Mouse (Mus musculus) activated CD4-positive, CD25-positive, alpha-beta regulatory T cell, adult 4 months (primary cell): ENCODE data around the gene Cpne2. TPM values are rescaled to one million over a fixed set of nuclear protein-coding genes. Genes with fewer than 3 reads are reported as not detected.

Source experiments
- ATAC-seq: one replicate; pipeline ENCODE4 v1.8.0; 2017
- polyA plus RNA-seq, 2 experiments: library from polyadenylated mRNA; unstranded; fragments of 100-300 nt; shearing (Covaris generic); gene quantifications; one replicate each; pipeline ENCODE4 v1.2.1; 2017

Gene Cpne2
- polyA plus RNA-seq, 2 experiments from 2014 or later, result 0.79 to 1.7 TPM

DNA sequence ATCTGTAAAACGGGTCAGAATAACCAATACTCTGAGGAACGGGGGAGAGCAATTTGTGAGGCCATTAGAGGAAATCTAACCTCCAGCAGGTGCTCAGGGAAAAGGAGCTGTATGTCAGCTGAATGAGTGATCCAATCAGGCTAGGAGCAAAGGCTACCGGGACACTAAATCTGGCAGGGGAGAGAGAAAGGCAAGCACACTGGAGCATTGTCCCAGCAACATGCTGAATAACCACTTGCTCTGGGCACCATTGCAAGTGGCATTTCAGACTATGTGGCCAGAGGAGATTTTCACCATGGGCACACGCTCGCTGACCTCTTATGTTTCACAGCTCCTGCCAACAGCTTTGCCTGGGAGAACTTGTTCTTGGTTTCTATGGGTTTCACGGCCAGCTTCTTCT, 49.8 kb downstream of the Cpne2 start:
- no peak for ATAC-seq

DNA sequence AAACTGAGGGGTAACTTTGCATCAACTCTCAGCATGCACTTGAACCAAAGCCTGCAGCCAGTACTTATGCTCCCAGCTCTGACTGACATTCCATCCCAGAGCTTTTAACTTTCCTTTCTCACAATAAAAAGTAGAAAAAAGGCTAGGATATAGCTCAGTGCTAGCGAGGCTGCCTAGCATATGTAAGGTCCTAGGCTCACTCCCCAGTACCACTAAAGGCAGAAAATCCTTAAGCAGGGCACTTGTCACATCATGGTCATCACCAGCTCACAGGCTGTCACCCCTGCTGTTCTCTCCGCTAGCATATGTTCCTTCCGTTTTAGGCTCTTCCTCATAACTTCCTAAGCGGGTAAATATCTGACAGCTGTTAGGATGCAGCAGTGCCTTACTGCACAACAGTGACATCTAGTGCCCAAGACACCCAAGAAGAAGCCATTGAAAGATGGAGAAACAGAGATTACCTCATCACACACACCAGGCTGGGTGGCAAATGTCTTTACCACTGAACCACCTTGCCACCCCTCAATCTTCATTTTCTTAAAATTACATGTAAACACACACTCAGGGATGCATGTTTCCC, 51.5 kb downstream of the Cpne2 start:
- ATAC-seq, result no peak

DNA sequence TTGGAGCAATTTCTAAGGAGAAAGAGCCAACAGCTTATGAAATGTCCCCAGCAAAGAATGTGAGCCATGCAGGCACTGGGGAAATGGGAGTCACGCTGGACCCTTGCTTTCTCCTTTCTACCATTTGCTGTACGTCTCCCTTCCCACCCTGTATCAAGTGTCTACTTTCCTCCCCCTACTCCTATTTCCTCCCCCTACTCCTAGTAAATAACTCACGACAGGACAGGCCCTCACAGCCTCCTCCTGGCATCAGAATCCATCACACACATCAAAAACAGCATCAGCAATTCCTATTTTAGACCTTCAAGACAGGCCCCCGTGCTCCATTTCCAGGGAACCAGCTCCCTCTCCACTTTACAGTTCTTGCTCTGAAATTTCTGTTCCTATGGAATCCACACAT, 58.9 kb downstream of the Cpne2 start:
- ATAC-seq, result no peak

- no peak for ATAC-seq
These were observed 61.4 kb downstream of the Cpne2 start for GRCm38 (mm10) chr8:94594211-94594610.

GRCm38 (mm10) chr8:94600478-94600877, 67.7 kb downstream of the Cpne2 start:
- ATAC-seq, result no peak

DNA sequence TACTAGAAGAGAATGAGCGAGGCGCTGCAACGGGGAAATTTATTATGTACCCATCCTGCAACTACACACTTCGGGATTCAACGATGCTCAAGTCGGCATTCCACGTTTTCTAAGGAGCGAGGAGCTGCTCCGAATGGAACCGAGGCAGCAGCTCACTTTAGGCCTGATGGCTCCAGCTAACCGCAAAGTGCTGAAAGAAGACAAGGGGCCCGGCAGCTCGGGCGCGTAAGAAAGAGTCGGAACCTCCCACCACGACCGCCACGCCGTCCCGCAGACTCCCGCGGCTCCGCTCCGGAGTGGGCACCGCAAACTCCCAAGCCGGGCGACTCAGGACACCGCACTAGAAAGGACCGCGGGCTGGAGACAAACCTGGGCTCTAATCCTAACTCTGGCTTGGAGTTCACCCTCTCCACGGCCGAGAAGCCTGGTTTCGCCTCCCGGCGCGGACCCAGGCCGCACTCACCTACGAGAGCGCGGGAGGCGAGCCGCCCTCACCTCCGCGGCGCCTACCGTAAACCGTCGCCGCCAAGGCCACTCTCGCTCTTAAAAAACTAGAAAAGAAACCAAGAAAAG, 68.3 kb downstream of the Cpne2 start:
- ATAC-seq, result no peak

- ATAC-seq, result peak; percentile 96
These were observed 69.0 kb downstream of the Cpne2 start, which contains the start of the genes Rspry1 and Fam192a for GRCm38 (mm10) chr8:94601607-94602385. Gene Rspry1, plus strand, starts transcription at chr8:94601937. Gene Fam192a, minus strand, starts transcription at chr8:94601997.

- no peak for ATAC-seq
These were observed 69.8 kb downstream of the Cpne2 start for GRCm38 (mm10) chr8:94602471-94603131.

GRCm38 (mm10) chr8:94604030-94604429, 71.2 kb downstream of the Cpne2 start:
- ATAC-seq, result no peak

DNA sequence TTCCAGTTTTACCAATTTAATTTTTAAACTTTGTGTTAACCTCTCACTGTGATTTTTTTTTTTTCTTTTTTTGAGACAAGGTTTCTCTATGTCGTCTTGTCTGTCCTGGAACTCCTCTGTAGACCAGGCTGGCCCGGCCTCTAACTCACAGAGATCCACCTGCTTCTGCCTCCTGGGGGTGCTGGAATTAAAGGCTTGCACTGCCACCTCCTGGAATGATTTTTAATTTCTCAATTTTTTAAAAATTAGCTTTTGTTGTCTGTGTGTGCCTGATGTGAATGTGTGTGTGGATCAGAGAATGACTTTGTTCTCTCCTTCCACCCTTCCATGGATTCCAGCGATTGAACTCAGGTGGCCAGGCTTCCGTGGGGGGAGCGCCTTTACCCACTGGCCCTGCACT, 74.3 kb downstream of the Cpne2 start:
- no peak for ATAC-seq

Other genes with a start within 250 kb of the Cpne2 start
- gene Slc12a3, start 203.8 kb upstream of the Cpne2 start, polyA plus RNA-seq, result not detected
- 100 to 1,000 TPM in 1 of 2 experiments, 10 to 100 TPM in 1; 99.9 to 115 TPM for gene Herpud1, start 146.6 kb upstream of the Cpne2 start, polyA plus RNA-seq
- 100 to 1,000 TPM; 141 to 153 TPM for gene Nlrc5, start 98.6 kb upstream of the Cpne2 start, polyA plus RNA-seq
- gene Rspry1, start 68.9 kb downstream of the Cpne2 start, polyA plus RNA-seq, result 10 to 100 TPM; 26.4 to 26.8 TPM
- 10 to 100 TPM; 49.0 to 65.0 TPM for gene Fam192a, start 69.0 kb downstream of the Cpne2 start, polyA plus RNA-seq
- gene Arl2bp, start 133.6 kb downstream of the Cpne2 start, polyA plus RNA-seq, result 10 to 100 TPM; 30.1 to 30.5 TPM
- under 1 TPM in 1 of 2 experiments, not detected in 1; 0.24 TPM for gene Pllp, start 163.3 kb downstream of the Cpne2 start, polyA plus RNA-seq
- under 1 TPM in 1 of 2 experiments, not detected in 1; 0.34 TPM for gene Ccl22, start 212.6 kb downstream of the Cpne2 start, polyA plus RNA-seq
- not detected for gene Cx3cl1, start 239.0 kb downstream of the Cpne2 start, polyA plus RNA-seq